Mouse (Mus musculus) lung, embryonic 15.5 days (tissue): ENCODE data around the gene Casz1. TPM values are rescaled to one million over a fixed set of nuclear protein-coding genes. Genes with fewer than 3 reads are reported as not detected.

Experiments
- ATAC-seq: fragments of 200-750 bp; cut with Nextera tagmentation; 2 replicates; pipeline ENCODE4 v1.8.0; 2017; ENCODE audit warnings: moderate number of reproducible peaks, borderline replicate concordance; ENCODE audit not compliant: low FRiP score, low TSS enrichment; ENCODE audit errors: extremely low read depth
- H3K27ac ChIP-seq: fragments of 300-500 bp; sonication (generic); 2 replicates; pipeline ENCODE4 v1.5.1; 2015; ENCODE audit warnings: moderate library complexity, mild to moderate bottlenecking, inconsistent platforms
- H3K27me3 ChIP-seq: fragments of 300-500 bp; sonication (generic); 2 replicates; pipeline ENCODE4 v1.6.1; 2015; ENCODE audit warnings: inconsistent platforms
- H3K36me3 ChIP-seq: fragments of 300-500 bp; sonication (generic); 2 replicates; pipeline ENCODE4 v1.6.1; 2015; ENCODE audit warnings: inconsistent platforms
- H3K4me1 ChIP-seq: fragments of 300-500 bp; sonication (generic); 2 replicates; pipeline ENCODE4 v1.6.1; 2015; ENCODE audit warnings: inconsistent platforms
- H3K4me2 ChIP-seq: fragments of 300-500 bp; sonication (generic); 2 replicates; pipeline ENCODE4 v1.6.1; 2015; ENCODE audit warnings: inconsistent platforms, mild to moderate bottlenecking, moderate library complexity
- H3K4me3 ChIP-seq: fragments of 300-500 bp; sonication (generic); 2 replicates; pipeline ENCODE4 v1.5.1; 2015; ENCODE audit warnings: mild to moderate bottlenecking, inconsistent platforms
- H3K9ac ChIP-seq: fragments of 300-500 bp; sonication (generic); 2 replicates; pipeline ENCODE4 v1.6.1; 2015; ENCODE audit warnings: inconsistent platforms
- H3K9me3 ChIP-seq: fragments of 300-500 bp; sonication (generic); 2 replicates; pipeline ENCODE4 v1.6.1; 2016; ENCODE audit warnings: inconsistent platforms
- WGBS: fragments of 180-500 bp; shearing (Covaris S2); methylation state at CpG from one replicate; pipeline ENCODE4 v1.1.7; 2015; 5-methylcytosine and 5-hydroxymethylcytosine counted together
- polyA plus RNA-seq: library from polyadenylated mRNA; unstranded; fragments of >200 nt; fragmentation: Nextera tagmentation; extraction: Ambion mirVana; gene quantifications from 2 replicates; pipeline ENCODE4 v1.2.1, GENCODE M21; 2015

Casz1 gene
- polyA plus RNA-seq, 1 experiment from 2014 or later = 6.5 TPM

DNA sequence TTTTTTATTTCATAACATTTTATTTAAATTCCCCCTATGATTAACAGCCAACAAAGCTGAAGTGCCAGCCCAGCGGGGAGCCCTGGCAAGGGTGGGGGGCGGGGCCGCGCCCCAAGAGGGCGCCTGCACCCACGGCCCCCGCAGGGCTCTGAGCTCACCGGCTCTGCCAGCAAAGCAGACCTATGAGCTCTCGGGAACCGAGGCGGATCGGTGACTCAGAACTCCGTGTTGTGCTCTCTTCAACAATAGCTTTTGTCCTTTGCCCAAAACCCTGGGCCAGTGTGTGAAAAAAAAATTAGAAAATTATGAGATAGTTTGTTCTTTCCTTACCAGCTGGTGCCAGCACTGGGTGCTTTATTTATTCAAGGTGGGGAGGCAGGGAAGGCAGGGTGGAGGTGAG, 15.9 kb downstream of the Casz1 start:
- Histone ChIP-seq H3K9ac (no peak overlapping the region), H3K9me3 (no peaks in the 10 kb centered on the region), H3K4me2 (no peak overlapping the region), H3K36me3 (no peaks in the 10 kb centered on the region), H3K4me1 (peaks cover 5% of the 10 kb centered on the region; the same call in 1 of the 2 replicates), H3K27me3 (no peaks in the 10 kb centered on the region; the same call in 1 of the 2 replicates), H3K4me3 (no peak overlapping the region), H3K27ac (no peak overlapping the region)
- ATAC-seq = no peak
- 60% methylated on average over 13 of the region's 13 CpGs for WGBS

DNA sequence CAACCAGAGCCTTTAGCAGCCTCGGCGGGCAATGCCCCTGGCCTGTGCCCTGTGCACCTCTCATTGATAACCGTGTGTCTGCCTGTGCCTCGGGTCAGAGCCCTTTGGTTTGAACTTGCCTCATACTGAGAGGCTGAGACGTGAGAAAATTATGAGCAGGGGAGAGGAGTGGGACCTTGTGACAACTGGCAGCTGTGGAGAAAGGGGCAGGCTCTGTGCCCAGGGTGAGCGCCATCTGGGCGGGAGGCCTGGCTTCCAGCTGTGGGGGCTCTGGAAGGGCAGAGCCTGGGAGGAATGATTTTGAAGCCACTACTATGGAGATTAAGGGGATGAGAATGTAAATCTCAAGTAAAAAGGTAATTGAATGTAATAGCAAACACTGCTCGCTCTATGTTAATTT, 19.1 kb downstream of the Casz1 start:
- H3K9ac ChIP-seq = no peak overlapping the region
- H3K27me3 ChIP-seq = no peaks in the 10 kb centered on the region; the same call in 1 of the 2 replicates
- no peaks in the 10 kb centered on the region for H3K36me3 ChIP-seq
- no peaks in the 10 kb centered on the region for H3K9me3 ChIP-seq
- ATAC-seq = no peak
- H3K4me2 ChIP-seq = no peak overlapping the region
- no peak overlapping the region for H3K27ac ChIP-seq
- peaks cover 11% of the 10 kb centered on the region; the same call in 1 of the 2 replicates for H3K4me1 ChIP-seq
- H3K4me3 ChIP-seq = no peak overlapping the region
- 69% methylated on average over 8 of the region's 8 CpGs for WGBS

DNA sequence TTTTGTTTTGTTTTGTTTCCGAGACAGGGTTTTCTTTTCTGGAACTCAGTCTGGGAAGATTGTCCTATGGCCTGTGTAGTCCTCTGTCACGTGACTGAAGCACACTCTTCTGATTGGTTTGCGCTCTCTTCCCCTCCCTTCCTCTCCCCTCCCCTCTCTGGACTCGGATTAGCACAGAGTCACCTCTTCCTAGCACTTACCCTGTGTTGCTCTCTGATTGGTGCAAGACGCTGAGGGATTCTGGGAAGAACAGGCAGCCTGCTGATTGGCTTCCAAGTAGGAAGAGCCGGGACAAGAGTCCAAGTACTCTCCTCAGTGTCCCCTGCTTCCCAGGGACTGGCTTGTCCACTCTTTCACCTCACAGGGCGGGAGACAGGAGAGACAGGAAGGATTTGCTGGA, 26.1 kb downstream of the Casz1 start:
- peak; percentile 17; the same call in 1 of the 2 replicates for ATAC-seq
- Histone ChIP-seq H3K27ac (no peak overlapping the region), H3K9ac (no peak overlapping the region), H3K4me3 (no peak overlapping the region), H3K4me1 (peaks cover 27% of the 10 kb centered on the region), H3K9me3 (no peaks in the 10 kb centered on the region), H3K4me2 (no peak overlapping the region), H3K36me3 (no peaks in the 10 kb centered on the region), H3K27me3 (no peaks in the 10 kb centered on the region; the same call in 1 of the 2 replicates)
- 43% methylated on average over 7 of the region's 7 CpGs for WGBS

DNA sequence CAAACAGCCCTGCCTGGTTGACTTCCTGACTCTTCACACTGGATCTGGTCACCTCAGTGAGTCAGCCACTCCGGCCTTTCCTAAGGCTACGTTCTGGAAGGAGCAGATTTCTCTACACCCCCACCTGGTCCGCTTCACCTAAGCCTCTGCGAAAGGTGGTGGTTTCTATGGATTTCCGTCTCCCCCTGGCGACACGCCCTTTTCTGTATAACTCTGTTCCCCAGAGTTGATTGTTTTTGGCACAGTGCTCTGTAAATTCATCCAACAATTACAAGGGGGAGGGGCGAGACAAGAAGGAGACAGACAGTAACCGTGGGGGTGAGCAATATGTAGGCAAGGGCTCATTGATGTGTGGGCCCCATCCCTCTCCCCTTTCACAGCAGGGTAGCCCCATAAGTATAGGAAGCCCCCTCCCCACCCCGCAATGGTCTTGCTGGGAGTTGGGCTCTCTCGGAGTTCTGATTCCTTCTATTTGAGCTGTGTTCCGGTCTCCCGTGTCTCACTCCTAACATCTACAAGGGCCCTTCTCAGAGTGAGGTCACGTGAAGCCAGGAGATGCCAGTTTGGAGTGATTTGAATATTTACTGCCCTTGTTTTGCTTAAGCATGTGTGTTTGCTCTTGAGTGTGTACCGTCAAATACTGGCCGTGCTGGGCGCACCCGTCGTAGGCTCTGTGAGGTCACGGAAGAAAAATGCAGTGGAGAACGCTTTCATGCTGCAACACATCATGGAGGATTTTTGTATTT, 29.2 kb downstream of the Casz1 start:
- ATAC-seq = peak; percentile 37; the same call in 1 of the 2 replicates
- H3K4me2 ChIP-seq = peak overlapping the region; percentile 14; the same call in 1 of the 2 replicates
- H3K9me3 ChIP-seq = no peaks in the 10 kb centered on the region
- H3K27me3 ChIP-seq = no peaks in the 10 kb centered on the region
- H3K27ac ChIP-seq = no peak overlapping the region
- no peak overlapping the region for H3K4me3 ChIP-seq
- peaks cover 40% of the 10 kb centered on the region for H3K4me1 ChIP-seq
- 52% methylated on average over 21 of the region's 21 CpGs for WGBS
- H3K9ac ChIP-seq = no peak overlapping the region
- no peaks in the 10 kb centered on the region for H3K36me3 ChIP-seq

DNA sequence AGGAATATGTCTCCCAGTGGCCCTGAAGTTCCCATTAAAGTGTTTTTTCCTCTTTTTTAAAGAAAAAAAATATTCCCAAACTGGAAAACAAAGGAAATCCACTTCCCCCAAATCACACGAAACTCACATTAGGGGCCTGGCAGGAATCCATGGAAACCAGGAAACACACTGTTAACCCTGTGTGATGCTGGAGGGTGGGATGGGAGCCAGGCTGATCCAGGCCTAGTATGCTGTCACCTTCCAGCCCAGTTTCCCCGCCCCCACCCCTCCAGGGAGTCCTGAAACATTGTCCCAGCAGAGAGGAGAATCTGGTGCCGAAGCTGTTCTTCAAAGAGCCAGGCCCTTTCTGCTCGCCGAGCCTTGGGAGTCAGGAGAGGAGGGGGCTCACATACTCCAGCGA, 32.2 kb downstream of the Casz1 start:
- Histone ChIP-seq H3K27me3 (no peaks in the 10 kb centered on the region), H3K36me3 (no peaks in the 10 kb centered on the region), H3K9ac (no peak overlapping the region), H3K4me1 (peaks cover 40% of the 10 kb centered on the region), H3K4me3 (no peak overlapping the region), H3K27ac (peak overlapping the region; percentile 47; the same call in 1 of the 2 replicates), H3K4me2 (no peak overlapping the region), H3K9me3 (no peaks in the 10 kb centered on the region)
- ATAC-seq = no peak
- 20% methylated on average over 6 of the region's 6 CpGs for WGBS

DNA sequence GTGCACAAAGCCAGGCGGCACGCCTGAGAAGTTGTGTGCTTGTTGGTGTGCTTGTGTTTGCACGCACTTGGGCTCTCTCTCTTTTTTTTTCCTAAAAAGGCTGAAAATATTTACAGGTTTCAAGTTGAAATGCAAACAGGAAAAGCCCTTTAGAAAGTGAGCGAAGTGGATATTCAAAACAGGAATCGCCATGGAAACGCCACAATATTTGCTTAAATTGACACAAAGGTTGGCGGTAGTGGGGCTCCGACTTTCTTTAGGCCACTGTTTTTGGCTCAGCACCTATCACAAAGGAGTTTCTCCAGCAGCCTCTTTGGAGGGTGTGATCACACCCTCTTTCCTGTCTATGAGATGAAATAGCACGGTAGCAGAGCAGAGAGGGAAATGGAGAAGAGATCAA, 32.8 kb downstream of the Casz1 start:
- WGBS = 35% methylated on average over 9 of the region's 9 CpGs
- ATAC-seq = no peak
- Histone ChIP-seq H3K27me3 (no peaks in the 10 kb centered on the region), H3K9ac (no peak overlapping the region), H3K4me2 (no peak overlapping the region), H3K4me1 (peaks cover 40% of the 10 kb centered on the region), H3K4me3 (no peak overlapping the region), H3K27ac (peak overlapping the region; percentile 47), H3K9me3 (no peaks in the 10 kb centered on the region), H3K36me3 (no peaks in the 10 kb centered on the region)

DNA sequence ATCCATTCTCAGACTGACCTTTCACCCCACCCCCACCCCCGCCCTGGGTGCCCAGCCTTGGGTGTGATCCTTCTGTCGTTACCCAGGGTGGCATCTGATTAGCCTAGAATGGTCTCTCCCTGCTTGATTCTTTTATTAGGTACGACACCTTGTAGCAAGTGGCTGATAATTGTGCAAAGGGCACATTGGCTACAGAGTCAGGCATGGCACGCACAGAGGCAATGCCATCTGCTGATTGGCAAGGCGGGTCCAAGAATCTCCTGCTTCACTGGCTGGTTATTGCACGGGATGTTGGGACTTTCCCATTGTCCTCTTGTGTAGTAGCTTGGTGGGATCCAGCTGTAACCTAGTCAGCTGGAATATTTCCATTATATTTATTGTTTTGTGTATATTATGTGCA, 33.4 kb downstream of the Casz1 start:
- no peak overlapping the region; the same call in 1 of the 2 replicates for H3K27ac ChIP-seq
- H3K9ac ChIP-seq = no peak overlapping the region
- no peaks in the 10 kb centered on the region for H3K9me3 ChIP-seq
- H3K4me2 ChIP-seq = no peak overlapping the region
- WGBS = 81% methylated on average over 6 of the region's 6 CpGs
- peaks cover 40% of the 10 kb centered on the region for H3K4me1 ChIP-seq
- no peak overlapping the region for H3K4me3 ChIP-seq
- no peaks in the 10 kb centered on the region for H3K27me3 ChIP-seq
- no peak for ATAC-seq
- no peaks in the 10 kb centered on the region for H3K36me3 ChIP-seq

DNA sequence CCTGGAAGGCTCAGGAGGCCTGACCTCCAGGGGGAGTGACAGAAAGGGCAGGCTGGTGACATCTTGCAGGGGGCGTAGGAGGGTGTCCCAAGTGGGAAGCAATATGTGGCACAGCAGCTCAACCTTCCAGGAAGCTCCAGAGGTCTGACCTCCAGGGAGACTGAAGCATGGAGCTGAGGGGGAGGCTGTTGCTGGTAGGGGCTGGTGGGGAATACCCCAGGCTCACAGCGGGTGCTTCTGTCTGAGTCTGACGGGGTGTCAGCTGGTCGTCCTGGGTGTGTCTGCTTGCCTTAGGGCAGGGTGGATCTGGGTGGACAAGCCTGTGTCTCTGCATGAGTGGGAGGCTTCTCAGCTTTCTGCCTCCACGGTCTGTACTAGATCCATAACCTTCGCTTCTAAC, 38.1 kb downstream of the Casz1 start:
- Histone ChIP-seq H3K36me3 (no peaks in the 10 kb centered on the region), H3K9me3 (no peaks in the 10 kb centered on the region), H3K9ac (no peak overlapping the region), H3K4me1 (peaks cover 11% of the 10 kb centered on the region), H3K27me3 (0 out of 2 replicates have a peak, but pooled peaks cover 4% of the 10 kb centered on the region), H3K4me2 (no peak overlapping the region), H3K4me3 (no peak overlapping the region), H3K27ac (no peak overlapping the region)
- no peak for ATAC-seq
- 58% methylated on average over 6 of the region's 6 CpGs for WGBS

DNA sequence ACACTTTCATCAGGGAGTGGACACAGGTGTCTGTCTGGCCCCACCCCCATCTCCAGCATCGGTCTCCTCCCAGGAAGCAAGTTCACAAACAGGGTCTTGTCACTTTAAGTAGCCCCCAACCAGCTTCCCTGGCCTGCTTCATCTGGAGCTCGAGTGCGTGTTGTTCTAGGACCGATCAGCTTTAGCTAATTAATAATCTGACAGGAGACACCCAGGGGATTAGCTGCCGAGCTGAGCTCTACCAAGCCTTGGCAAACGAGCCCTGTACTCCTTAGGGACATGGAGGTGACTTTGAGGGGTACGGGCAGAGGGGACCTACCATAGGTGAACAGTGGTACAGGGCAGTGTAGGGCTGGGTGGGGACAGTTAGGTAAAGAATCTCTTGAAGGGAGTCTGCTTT, 40.7 kb downstream of the Casz1 start:
- Histone ChIP-seq H3K4me2 (no peak overlapping the region), H3K9ac (no peak overlapping the region), H3K27ac (no peak overlapping the region), H3K4me3 (no peak overlapping the region), H3K4me1 (peaks cover 7% of the 10 kb centered on the region; the same call in 1 of the 2 replicates), H3K27me3 (0 out of 2 replicates have a peak, but pooled peaks cover 4% of the 10 kb centered on the region), H3K9me3 (no peaks in the 10 kb centered on the region), H3K36me3 (no peaks in the 10 kb centered on the region)
- 33% methylated on average over 7 of the region's 7 CpGs for WGBS
- ATAC-seq = no peak

DNA sequence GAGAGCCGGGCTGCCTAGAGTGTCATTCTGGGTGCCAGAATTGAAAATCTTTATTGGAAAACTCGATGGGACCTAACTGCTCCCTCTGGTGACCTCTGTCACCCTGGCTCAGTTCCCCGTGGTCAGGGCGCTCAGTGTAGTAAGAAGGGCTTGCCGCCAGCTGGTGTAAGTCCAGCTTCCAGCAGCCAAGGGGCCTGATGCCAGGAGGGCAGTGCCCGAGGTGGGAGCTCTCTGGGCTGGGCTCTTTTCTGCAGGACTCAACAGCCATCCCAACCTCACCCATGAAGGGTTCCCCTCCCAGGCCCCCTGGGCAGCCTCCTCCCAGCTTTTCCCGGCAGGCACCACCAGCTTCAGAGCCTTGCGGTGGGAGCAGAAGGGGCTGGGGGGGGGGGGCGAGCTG, 42.0 kb downstream of the Casz1 start:
- peak overlapping the region; percentile 31 for H3K4me2 ChIP-seq
- ATAC-seq = peak; percentile 36; the same call in 1 of the 2 replicates
- WGBS = 38% methylated on average over 8 of the region's 9 CpGs
- H3K4me1 ChIP-seq = peaks cover 7% of the 10 kb centered on the region; the same call in 1 of the 2 replicates
- H3K27ac ChIP-seq = no peak overlapping the region
- H3K9ac ChIP-seq = no peak overlapping the region
- H3K9me3 ChIP-seq = no peaks in the 10 kb centered on the region
- H3K27me3 ChIP-seq = 0 out of 2 replicates have a peak, but pooled peaks cover 4% of the 10 kb centered on the region
- no peaks in the 10 kb centered on the region for H3K36me3 ChIP-seq
- no peak overlapping the region for H3K4me3 ChIP-seq

DNA sequence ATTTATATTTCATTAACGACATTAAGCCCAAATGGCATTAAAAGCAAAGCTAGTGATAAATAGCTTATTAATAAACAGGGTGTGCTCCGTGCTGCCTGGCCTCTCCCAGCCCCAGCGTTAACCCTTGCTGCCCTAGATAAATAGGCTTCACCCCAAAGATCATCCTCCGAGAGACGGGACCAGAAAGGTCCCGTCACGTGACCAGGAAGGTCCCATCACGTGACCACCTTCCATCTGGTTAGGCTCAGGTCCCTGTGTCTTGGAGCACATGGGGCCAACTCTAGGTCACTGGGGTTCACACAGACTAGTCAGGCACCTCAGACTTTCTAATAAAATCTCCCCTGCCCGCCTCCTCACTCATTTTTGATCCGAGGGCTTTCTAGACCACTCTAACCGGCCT, 42.5 kb downstream of the Casz1 start:
- ATAC-seq = no peak
- H3K27ac ChIP-seq = no peak overlapping the region
- H3K9me3 ChIP-seq = no peaks in the 10 kb centered on the region
- no peak overlapping the region for H3K4me3 ChIP-seq
- H3K9ac ChIP-seq = no peak overlapping the region
- peak overlapping the region; percentile 31 for H3K4me2 ChIP-seq
- H3K4me1 ChIP-seq = peaks cover 11% of the 10 kb centered on the region
- 49% methylated on average over 11 of the region's 11 CpGs for WGBS
- H3K27me3 ChIP-seq = 0 out of 2 replicates have a peak, but pooled peaks cover 4% of the 10 kb centered on the region
- H3K36me3 ChIP-seq = no peaks in the 10 kb centered on the region

DNA sequence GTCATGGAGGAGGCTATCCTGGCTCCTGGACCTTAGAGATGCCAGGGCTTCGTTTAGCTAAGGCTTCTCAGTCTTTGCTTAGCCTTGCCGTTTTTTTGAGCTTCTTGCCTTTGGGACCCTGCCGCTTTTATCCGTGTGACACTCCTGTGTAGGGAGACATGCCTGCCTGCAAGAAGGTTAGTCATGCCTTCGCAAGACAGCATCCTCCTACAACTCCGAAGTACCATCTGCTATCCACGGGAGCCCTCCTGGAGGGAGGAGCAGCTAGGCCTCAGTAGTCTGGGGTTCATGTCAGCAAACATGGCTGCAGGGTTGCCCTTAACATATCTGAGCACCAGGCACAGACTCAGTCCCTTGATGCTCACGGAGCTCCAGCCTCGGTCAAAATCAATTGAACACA, 43.4 kb downstream of the Casz1 start:
- H3K4me2 ChIP-seq = no peak overlapping the region
- no peak overlapping the region for H3K27ac ChIP-seq
- H3K4me3 ChIP-seq = no peak overlapping the region
- H3K9me3 ChIP-seq = no peaks in the 10 kb centered on the region
- no peaks in the 10 kb centered on the region for H3K36me3 ChIP-seq
- peaks cover 13% of the 10 kb centered on the region for H3K4me1 ChIP-seq
- 0 out of 2 replicates have a peak, but pooled peaks cover 4% of the 10 kb centered on the region for H3K27me3 ChIP-seq
- ATAC-seq = no peak
- WGBS = 86% methylated on average over 9 of the region's 9 CpGs
- H3K9ac ChIP-seq = no peak overlapping the region
